Mouse (Mus musculus) bone marrow, adult 2 months (tissue): ENCODE data around the gene Tmed3. TPM values are rescaled to one million over a fixed set of nuclear protein-coding genes. Genes with fewer than 3 reads are reported as not detected.
A peak's percentile ranks its signal among the peaks of the same experiment; 100 is the strongest.

ENCODE experiments used
- H3K27ac ChIP-seq: fragments of 200-500 bp; 2 replicates; pipeline ENCODE4 v1.5.1; 2012; ENCODE audit warnings: low read depth, mild to moderate bottlenecking, control low read depth, inconsistent platforms, low read length; ENCODE audit not compliant: control insufficient read depth, poor library complexity, insufficient read depth
- H3K4me1 ChIP-seq: fragments of 200-500 bp; 2 replicates; pipeline ENCODE4 v1.6.1; 2011; ENCODE audit warnings: low read length; ENCODE audit not compliant: control insufficient read depth, insufficient read depth
- H3K4me3 ChIP-seq: fragments of 200-500 bp; replicated peaks from 2 replicates; pipeline ENCODE3; 2011; ENCODE audit warnings: mild to moderate bottlenecking, low read depth, low read length, control low read depth; ENCODE audit not compliant: control insufficient read depth
- CTCF ChIP-seq: fragments of 200-500 bp; IDR thresholded peaks from 2 replicates; pipeline ENCODE4 v1.5.1; 2011; ENCODE audit warnings: low read length, control low read depth; ENCODE audit not compliant: control insufficient read depth, insufficient read depth
- POLR2A ChIP-seq: fragments of 200-500 bp; IDR thresholded peaks from 2 replicates; pipeline ENCODE4 v1.6.1; 2011; ENCODE audit warnings: low read depth, mild to moderate bottlenecking, control low read depth, low read length, borderline replicate concordance; ENCODE audit not compliant: control insufficient read depth
- WGBS: fragments of 180-500 bp; shearing (Covaris S2); methylation state at CpG from one replicate; pipeline ENCODE4 v1.1.7; 2018; 5-methylcytosine and 5-hydroxymethylcytosine counted together
- polyA plus RNA-seq: library from polyadenylated mRNA; stranded (reverse); fragments of >200 nt; gene quantifications from 2 replicates; pipeline ENCODE4 v1.2.4, GENCODE M21; 2011; ENCODE audit warnings: low replicate concordance; ENCODE audit not compliant: missing spikeins, insufficient read depth, insufficient read length

Tmed3 gene
- polyA plus RNA-seq, result 32.8 and 57.8 TPM in 2 replicates

GRCm38 (mm10) chr9:89704265-89705196 is at the start of gene Tmed3:
Tmed3 (minus strand) TSS chr9:89705068.
- peak; percentile 62 for TF ChIP-seq CTCF
- peak; percentile 88; the same call in 1 of the 2 replicates for TF ChIP-seq POLR2A
- Histone ChIP-seq H3K4me3 (peak within 1 kb of the TSS; percentile 93), H3K4me1 (peaks cover 6% of the 10 kb centered on the region), H3K27ac (peak within 1 kb of the TSS; percentile 93)
- WGBS, result under 1% methylated on average over 52 of the region's 52 CpGs

DNA sequence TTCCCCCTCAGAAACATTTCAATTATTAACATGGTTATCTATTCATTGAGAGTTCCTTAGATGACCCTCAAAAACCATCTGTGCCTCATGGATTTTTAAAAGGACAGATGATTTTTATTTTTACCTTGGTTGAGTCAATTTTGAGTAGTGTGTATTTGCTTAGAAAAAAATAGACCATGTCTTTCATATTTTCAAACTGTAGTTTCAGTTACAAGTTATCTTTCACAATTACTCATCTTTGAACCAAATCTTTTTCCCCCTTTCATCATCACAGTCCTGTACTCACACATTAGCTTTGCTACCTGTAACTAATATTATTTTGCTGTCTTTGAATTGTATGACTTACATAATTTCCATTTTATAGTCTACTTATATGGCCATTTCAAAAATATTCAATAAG is 35.2 kb upstream of the Tmed3 start:
- Histone ChIP-seq H3K27ac (no peak overlapping the region), H3K4me1 (no peaks in the 10 kb centered on the region)
- no peak for TF ChIP-seq CTCF

DNA sequence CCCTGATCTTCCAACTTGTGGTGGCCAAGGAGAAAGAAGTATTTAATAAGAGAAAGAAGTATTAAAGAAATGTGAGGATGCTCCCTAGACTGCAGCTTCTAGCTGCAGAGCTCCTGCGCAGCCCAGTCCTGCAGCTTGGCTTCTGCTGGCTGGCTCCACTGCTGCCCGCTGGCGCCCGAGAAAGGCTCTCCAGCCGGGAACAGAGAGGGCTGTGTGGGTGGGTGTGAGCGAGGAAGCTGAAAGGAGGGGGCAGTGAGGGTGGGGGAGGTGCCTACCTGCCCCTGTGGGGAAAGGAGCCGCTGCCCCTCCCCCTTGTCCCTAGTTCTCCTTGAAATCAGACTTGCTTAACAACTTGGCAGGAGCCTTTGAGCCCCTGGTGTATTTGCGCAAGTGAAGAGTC is 33.4 kb upstream of the Tmed3 start, which contains the start of gene Ankrd34c:
TSS of gene Ankrd34c (minus strand) at position 181 of the 400 bp plus-strand sequence.
- no peak for TF ChIP-seq POLR2A
- no peak for TF ChIP-seq CTCF
- WGBS, result 6% methylated on average over 8 of the region's 8 CpGs
- no peak within 1 kb of the TSS for H3K27ac ChIP-seq
- no peaks in the 10 kb centered on the region for H3K4me1 ChIP-seq
- no peak within 1 kb of the TSS for H3K4me3 ChIP-seq

More for the DNA sequence above, 35.2 kb upstream of the Tmed3 start:
- no peak overlapping the region for H3K4me3 ChIP-seq

DNA sequence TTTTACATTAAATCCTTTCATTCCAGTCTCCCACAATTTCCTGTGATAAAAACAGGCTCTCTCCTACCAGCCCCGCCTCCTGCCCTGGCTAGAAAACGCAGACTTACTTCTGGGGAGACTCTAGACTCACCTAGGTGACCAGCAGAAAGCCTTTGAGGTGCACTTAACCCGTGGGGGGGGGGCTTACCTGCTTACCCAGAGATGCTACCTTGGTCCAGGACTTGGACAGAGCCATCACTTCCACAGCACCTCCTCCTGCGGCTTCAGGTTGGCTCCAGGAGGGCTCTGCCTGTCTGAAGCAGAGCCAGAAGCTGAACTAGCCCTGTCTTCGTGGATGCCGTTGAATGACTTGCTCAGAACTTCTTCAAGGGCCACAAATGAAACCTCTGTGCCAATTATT is 33.0 kb upstream of the Tmed3 start:
- H3K4me1 ChIP-seq, result no peaks in the 10 kb centered on the region
- TF ChIP-seq CTCF (no peak), POLR2A (no peak)
- H3K27ac ChIP-seq, result no peak overlapping the region
- H3K4me3 ChIP-seq, result no peak overlapping the region
- 10% methylated on average over 6 of the region's 6 CpGs for WGBS

GRCm38 (mm10) chr9:89736932-89737705 is 32.3 kb upstream of the Tmed3 start:
- WGBS, result 10% methylated on average over 20 of the region's 20 CpGs
- no peak overlapping the region for H3K27ac ChIP-seq
- no peak for TF ChIP-seq CTCF
- TF ChIP-seq POLR2A, result no peak
- no peaks in the 10 kb centered on the region for H3K4me1 ChIP-seq
- no peak overlapping the region for H3K4me3 ChIP-seq

- WGBS, result 23% methylated on average over 4 of the region's 4 CpGs
- Histone ChIP-seq H3K27ac (no peak overlapping the region), H3K4me1 (peaks cover 6% of the 10 kb centered on the region; the same call in 1 of the 2 replicates), H3K4me3 (no peak overlapping the region)
- peak; percentile 34; the same call in 1 of the 2 replicates for TF ChIP-seq CTCF
- no peak for TF ChIP-seq POLR2A
These were observed 2.0 kb upstream of the Tmed3 start for GRCm38 (mm10) chr9:89706906-89707305.

DNA sequence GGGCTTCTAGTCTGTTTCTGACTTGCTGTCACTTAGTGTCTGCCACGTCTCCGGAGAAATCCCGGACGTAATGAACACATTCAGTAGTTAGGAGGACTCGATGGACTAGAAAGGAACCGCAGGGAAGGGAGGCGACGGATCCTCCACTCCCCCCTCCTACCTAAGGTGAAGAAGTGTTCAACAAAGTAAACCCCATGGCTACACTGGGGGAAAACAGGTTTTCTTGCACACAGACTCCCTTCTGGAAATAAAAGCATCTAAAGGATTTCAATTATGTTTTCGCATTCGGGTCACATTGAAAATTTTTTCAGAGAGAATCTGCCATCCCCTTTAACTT is 297 bp upstream of the Tmed3 start:
- Histone ChIP-seq H3K4me3 (peak overlapping the region; percentile 93), H3K27ac (peak overlapping the region; percentile 93; the same call in 1 of the 2 replicates), H3K4me1 (peaks cover 6% of the 10 kb centered on the region)
- WGBS, result 8% methylated on average over 10 of the region's 10 CpGs
- no peak for TF ChIP-seq CTCF
- TF ChIP-seq POLR2A, result no peak

DNA sequence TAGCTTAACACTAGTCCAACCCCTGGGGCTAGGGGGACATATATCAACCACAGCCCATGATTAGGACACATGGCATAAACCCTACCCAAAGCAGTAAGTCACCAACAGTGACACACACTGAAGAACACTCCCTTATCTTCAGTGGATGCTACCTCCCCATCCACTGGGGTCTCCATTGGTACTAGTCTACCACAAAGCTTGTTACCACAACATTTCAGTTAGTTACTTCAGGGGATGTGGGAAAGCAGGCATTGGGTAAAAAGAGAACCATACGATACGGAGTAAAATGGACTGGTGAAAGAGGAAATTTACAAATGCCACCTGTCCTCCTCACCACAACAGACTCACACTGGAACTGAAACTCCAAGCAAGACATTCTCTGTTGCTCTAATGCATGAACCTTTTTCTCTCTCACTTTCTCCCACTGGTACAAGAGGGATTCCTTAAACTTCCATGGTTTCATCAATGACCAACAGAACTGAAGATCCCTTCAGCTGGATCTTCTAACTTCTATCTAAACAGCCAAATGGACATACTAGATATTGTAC is 3.9 kb downstream of the Tmed3 start:
- 25% methylated on average over 2 of the region's 2 CpGs for WGBS
- peaks cover 8% of the 10 kb centered on the region for H3K4me1 ChIP-seq
- TF ChIP-seq POLR2A (no peak), CTCF (no peak)
- peak overlapping the region; percentile 39; the same call in 1 of the 2 replicates for H3K27ac ChIP-seq
- no peak overlapping the region for H3K4me3 ChIP-seq

DNA sequence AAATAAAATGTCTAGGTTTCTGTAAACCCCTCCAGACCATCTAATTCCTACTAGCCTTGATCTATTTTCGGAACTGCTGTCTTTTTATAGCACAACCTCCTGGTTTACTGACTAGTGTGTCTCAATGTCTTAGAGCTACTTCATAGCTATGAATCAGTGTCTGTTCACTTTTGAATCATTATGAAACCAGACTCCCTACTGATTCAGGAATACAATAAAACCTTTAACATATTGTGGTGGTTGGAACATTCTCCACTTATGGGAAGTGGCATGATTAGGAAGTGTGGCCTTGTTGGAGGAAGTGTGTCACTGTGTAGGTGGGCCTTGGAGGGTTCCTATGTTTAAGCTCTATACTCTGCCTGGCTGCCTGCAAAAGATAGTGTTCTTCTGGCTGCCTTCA is 9.7 kb downstream of the Tmed3 start:
- WGBS, result 63% methylated on average over 1 of the region's 1 CpGs
- TF ChIP-seq CTCF (no peak), POLR2A (no peak)
- Histone ChIP-seq H3K27ac (no peak overlapping the region), H3K4me3 (no peak overlapping the region), H3K4me1 (peaks cover 2% of the 10 kb centered on the region)
